Mouse (Mus musculus): ENCODE measurements around the gene Zxdc.

Zxdc gene

GRCm38 (mm10) chr6:90368976-90369724 lies at the start of gene Zxdc:
Gene Zxdc, plus strand, starts transcription at chr6:90369492.
- DNase-seq, result peak; percentile 99 to 100

DNA sequence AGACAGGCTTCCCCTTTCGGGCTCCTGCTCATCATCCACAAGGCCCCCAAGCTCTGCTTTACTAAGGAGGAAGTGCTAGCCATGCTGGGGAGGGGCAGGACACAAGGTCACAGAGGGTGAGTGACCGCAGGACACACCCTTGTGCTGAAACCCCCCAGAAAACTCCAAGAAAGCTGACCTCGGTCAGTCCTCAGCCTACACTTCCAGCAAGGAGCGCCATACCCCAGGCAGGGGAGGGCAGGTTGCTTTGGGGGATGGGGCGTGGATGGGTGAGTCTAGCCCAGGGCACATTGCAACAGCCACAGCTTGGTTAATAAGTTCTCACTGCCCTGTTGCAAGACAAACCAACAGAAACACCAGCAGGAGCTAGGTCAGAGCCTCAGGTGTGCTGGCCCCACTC lies 48.9 kb upstream of the Zxdc start:
- no peak for DNase-seq

GRCm38 (mm10) chr6:90321811-90322210 lies 47.5 kb upstream of the Zxdc start:
- no peak for DNase-seq

GRCm38 (mm10) chr6:90324026-90324425 lies 45.3 kb upstream of the Zxdc start:
- no peak for DNase-seq

DNA sequence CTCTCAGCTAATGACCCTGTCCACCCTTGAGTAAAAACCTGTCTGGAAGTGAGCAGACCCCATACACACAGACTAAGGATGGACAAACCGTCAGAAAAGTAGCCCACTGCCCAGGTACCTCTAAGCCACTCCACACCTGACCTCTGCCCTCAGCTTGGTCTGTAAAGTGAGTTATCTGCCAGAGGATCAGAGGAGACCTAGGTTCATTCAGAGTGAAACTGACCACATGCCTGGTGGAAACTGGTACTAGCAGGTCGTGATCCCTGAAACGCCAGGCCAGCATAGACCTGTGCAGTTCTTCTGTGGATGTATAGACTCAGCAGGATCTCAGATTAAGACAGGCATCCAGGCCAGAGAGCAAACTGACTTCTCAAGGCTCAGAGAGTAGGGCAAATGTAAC lies 44.8 kb upstream of the Zxdc start:
- no peak for DNase-seq

DNA sequence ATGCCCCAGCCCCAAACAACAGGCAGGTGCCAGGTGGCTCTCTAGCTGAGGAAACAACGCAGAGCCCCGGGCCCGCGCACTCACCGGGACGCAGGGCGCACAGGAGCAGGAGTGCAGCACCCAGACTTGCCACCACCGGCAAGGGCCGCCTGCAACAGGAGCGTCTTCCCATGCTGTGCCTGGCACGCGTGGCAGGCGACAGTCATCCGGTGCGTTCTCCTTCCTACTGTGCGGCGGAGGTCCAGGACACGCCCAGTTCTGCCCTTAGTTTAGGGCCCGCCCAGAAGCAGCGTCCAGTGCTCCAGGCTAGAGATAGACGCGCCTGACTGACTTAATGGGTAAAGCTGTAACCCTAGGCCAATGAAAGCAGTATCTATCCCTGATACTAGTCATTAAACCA lies 44.3 kb upstream of the Zxdc start, which contains the start of gene Chst13:
Gene Chst13 (minus strand): TSS at position 195 of the 400 bp plus-strand sequence.
- DNase-seq, result peak; percentile 18 to 27

DNA sequence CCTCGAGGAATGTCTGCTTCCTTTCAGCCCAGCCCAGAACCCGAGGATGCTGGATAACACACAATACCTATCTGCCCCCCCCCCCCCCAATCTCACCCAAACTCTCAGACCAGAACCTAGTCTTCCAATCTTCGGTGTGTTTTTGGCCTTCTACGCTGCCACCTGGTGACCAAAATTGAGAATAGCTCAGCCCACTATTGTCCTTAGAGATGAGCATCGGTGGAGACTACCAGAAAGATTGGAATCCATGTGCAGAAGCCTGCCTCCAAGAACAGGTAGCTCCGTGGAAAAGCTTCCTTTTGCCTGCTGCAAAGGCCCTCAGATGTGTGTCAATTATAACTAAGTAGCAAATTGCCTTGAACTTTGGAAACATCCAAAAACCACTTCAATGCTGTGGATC lies 41.6 kb upstream of the Zxdc start:
- DNase-seq, result peak; percentile 42 to 58

GRCm38 (mm10) chr6:90329953-90330352 lies 39.3 kb upstream of the Zxdc start:
- peak; percentile 77 to 88 for DNase-seq

- no peak for DNase-seq
Observed at GRCm38 (mm10) chr6:90332561-90333425, 36.5 kb upstream of the Zxdc start, which contains the start of gene Uroc1. Gene Uroc1, plus strand, starts transcription at chr6:90333284.

DNA sequence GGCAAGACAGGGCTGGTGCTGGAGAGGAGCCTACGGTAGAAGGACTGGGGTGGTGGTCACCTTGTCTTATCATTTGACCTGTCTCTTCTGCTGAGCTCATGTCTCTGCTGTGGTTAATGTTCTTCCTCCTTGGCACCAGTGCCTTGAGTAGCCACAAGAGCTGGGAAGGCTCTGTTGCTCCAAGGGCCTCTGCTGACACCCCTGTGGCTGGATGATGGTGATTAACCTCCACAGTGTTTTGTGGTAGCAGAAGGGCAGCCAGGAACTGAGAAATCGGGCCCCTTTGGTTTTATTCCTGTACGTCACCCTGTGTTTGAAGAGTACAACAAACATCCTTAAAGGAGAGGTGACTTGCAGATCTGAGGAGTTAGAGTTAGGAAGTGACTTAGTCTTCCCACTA lies 35.0 kb upstream of the Zxdc start:
- no peak for DNase-seq

- DNase-seq, result peak; percentile 45 to 55
Observed at GRCm38 (mm10) chr6:90342343-90342742, 26.9 kb upstream of the Zxdc start.

- no peak for DNase-seq
Observed at GRCm38 (mm10) chr6:90347183-90347582, 22.1 kb upstream of the Zxdc start.

- DNase-seq, result no peak
Observed at GRCm38 (mm10) chr6:90348500-90348899, 20.8 kb upstream of the Zxdc start.

DNA sequence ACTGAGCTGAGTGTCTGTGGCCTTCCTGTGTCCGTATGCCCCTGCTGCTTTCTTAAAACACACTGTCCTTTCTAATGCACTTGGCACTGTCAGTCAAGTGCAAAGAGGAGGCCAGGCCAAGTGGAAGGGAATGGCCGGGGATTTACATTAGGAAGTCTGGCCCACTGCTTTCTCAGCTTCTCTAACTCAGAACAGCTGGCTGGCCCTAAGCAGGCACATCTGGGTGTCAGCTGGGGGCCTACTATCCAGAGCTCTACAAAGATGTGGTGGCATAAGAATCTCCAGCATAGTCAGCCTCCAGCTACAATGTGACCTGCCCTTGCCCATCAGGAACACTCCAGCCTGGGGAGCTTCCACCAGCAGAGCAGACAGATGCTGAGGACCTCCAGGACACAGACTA lies 19.3 kb upstream of the Zxdc start:
- DNase-seq, result no peak

DNA sequence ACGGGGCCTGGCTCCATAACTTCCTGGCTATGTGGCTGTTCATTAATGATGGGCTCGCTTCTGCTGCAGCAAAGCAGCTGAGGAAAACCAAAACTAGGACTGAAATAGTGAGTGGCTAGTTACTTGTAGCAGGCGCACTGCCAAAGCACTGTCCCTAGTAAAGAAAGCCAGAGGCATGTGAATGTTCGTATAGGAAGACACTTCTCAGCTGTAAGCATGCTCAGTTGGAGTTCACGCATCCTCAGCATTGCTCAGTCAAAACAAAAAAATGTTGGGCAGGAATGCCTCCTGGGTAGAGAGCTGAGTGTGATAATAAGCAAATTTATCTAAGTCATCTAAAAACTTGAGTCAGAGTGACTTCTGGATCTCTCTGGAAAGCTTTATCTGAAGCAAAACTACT lies 11.2 kb upstream of the Zxdc start:
- DNase-seq, result no peak

GRCm38 (mm10) chr6:90359445-90359844 lies 9.8 kb upstream of the Zxdc start:
- no peak for DNase-seq

DNA sequence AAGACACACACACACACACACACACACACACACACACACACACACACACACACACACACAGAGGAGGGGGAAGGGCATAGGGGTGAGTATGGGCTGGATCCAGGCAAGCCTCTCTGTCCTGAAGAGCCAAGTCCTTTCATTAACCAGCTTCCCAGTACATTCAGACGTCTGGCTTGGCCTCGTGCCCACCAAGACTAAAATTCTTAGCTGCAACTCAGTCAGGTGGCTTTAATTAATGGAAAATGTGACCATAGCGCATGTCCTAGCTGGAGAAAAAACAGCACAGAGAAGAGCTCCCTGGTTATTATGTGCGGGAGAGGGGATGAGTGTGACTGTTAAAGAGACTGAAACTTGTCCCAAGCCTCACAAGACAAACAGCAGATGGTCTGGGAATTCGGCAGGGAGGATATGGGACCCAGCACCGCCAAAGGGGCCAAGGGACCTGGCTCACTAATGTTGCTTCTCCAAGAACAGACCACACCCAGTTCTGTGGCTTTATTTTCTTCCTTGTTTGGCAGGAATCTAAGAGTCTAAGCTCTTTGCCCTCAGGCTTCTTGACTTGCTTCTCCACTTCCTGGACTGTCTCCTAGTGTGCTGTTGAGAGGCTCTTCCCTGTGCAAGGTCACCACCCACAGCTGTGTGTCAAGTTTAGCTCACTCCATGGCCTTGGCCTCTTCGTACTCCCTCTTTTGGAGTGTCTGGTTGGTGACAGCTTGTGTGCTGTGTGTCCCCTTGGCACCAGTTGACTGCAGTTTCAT lies 9.1 kb upstream of the Zxdc start:
- DNase-seq, result peak; percentile 29 to 38

DNA sequence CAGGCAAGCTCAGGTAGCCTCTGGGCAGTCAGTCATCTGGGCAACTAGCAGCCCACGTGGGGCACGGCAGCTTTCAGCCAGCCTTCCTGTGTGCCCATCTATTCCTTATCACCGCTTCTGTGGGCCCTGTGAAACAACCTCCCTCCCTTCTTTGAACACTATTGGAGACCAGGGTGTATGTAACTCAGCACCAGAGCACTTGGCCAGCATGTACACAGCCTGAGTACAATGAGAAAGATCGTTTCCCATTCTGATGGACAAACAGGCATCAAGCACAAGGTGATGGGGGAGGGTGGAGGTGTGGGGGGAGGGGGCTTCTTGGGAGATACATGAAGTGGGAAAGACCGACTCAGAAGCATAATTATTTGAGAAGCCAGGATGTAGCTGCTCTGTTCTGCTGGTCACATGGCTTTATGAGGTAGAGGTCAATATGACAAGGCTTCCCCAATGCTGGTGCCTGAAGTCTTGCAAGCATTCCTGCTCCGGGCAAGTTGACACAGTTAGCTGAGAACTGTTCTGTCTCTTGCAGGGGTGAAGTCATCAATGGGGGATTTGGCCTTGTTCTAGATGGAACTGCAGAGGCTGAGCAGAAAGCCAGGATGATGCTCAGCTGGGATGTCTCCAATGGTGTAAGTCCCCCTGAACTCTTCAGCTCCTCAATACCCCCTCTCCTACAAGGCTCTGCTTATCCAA lies 8.2 kb upstream of the Zxdc start:
- no peak for DNase-seq

DNA sequence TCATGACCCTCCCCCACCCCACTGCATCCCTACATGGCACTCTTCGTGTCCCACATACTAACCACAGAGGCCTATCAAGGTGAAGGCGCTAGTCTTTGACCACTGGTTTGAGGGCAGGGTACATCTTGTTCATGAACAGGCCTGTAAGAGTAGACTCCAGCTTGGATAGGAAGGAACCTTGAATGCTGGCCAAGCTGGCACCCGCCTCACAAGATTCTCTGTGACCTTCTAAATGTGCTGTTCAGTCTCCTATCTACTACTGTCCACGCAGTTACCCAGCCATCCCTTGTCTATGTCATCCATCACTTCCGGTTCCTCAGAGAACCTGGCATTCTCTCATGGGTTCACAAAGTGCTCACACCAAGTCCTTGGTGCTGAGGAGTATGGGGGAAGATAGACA lies 6.0 kb upstream of the Zxdc start:
- no peak for DNase-seq

DNA sequence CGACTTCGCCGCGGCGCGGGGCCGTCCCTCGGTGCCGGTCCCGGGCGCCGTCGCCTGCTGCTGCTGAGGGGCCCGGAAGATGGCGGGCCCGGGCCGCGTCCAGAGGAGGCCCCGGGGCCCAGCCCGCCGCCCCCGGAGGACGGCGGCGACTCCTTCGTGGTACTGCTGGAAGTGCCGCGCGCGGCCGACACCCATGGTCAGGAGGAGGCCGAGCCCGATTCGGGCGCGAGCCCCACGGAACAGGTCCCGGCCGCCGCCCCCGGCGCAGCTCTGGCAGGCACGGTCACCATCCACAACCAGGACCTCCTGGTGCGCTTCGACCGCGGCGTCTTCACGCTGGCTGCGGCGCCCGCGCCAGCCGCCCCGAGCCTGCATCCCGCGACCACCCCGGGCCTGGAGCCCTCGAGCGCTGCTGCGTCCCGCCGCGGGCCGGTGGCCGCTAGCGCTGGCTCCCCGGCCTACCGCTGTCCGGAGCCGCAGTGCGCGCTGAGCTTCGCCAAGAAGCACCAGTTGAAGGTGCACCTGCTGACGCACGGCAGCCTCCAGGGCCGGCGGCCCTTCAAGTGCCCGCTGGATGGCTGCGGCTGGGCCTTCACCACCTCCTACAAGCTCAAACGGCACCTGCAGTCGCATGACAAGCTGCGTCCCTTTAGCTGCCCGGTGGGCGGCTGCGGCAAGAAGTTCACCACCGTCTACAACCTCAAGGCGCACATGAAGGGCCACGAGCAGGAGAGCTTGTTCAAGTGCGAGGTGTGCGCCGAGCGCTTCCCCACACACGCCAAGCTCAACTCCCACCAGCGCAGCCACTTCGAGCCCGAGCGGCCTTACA lies 647 bp downstream of the Zxdc start:
- DNase-seq, result peak; percentile 72 to 74

DNA sequence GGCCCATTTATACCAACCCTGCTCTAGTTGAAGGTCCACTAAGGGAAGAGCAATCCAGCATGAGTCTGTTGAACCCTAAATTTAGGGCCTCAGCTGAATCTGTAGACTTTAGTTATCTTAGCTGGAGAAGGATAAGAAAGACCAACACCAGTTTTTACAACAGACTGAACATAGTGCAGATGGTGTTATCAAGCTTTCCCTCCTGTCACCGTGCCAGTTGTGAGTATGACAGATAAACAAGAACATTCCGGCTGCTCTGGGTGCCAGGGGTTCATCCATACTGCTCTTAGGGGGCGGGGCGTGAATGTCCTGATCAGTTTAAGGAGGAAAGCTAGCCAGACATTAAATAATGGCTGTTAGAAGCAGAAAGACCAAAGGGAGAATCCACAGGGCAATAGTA lies 5.4 kb downstream of the Zxdc start:
- DNase-seq, result peak in 1 of 2 experiments; percentile 21

DNA sequence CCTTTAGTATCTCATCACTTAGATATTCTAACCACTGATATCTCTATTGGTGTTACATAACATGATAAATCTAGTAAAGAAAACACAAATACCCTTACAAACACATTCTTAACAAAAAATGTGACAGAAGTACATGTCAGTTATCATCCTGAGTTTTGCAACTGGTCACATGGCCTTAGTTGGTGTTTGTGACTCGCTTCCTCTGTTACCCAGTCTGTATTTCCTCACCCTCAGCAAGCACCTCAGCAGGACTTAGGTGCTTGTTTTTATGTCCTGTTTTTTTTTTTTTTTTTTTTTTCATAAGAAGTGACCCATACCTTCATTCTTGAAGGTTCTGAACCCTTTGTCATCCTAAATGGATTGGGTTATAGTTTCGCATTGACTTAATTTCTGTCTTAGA lies 8.4 kb downstream of the Zxdc start:
- no peak for DNase-seq

Measured in cerebellum, postnatal 25 days (tissue).